Mouse (Mus musculus) E14TG2a.4 (cell line): ENCODE data around the gene Zic5.

Source experiments
- H3K27me3 ChIP-seq: 2 replicates; pipeline ENCODE4 v1.6.1; 2014; ENCODE audit warnings: low read length, control low read depth; ENCODE audit not compliant: insufficient read depth
- H3K36me3 ChIP-seq: 2 replicates; pipeline ENCODE4 v1.6.1; 2014; ENCODE audit warnings: low read length, control low read depth; ENCODE audit not compliant: insufficient read depth
- H3K4me1 ChIP-seq: replicated peaks from 2 replicates; pipeline ENCODE4 v1.6.1; 2014; ENCODE audit warnings: low read depth, low read length, control low read depth
- H3K4me3 ChIP-seq: replicated peaks from 2 replicates; pipeline ENCODE4 v1.5.1; 2014; ENCODE audit warnings: mild to moderate bottlenecking, low read length
- H3K9me3 ChIP-seq: 2 replicates; pipeline ENCODE4 v1.6.1; 2014; ENCODE audit warnings: low read length, control low read depth
- CTCF ChIP-seq: conservative IDR thresholded peaks from 2 replicates; pipeline ENCODE4 v1.5.1; 2014; ENCODE audit warnings: low read length
- NANOG ChIP-seq: IDR thresholded peaks from 2 replicates; pipeline ENCODE4 v1.6.1; 2014; ENCODE audit warnings: borderline replicate concordance, low read length, mixed read lengths
- POU5F1 ChIP-seq: IDR thresholded peaks from 2 replicates; pipeline ENCODE4 v1.6.1; 2014; ENCODE audit warnings: low read length, borderline replicate concordance

The Zic5 gene

GRCm38 (mm10) chr14:122489041-122489440 lies 23.6 kb upstream of the Zic5 start:
- Histone ChIP-seq H3K4me3 (no peak overlapping the region), H3K4me1 (peaks cover 29% of the 10 kb centered on the region), H3K36me3 (no peaks in the 10 kb centered on the region), H3K9me3 (no peaks in the 10 kb centered on the region), H3K27me3 (peaks cover 64% of the 10 kb centered on the region)
- TF ChIP-seq CTCF (no peak), NANOG (no peak), POU5F1 (no peak)

- TF ChIP-seq POU5F1 (no peak), NANOG (no peak), CTCF (no peak)
- no peak overlapping the region for H3K4me3 ChIP-seq
- H3K27me3 ChIP-seq = peaks cover 81% of the 10 kb centered on the region
- no peaks in the 10 kb centered on the region for H3K36me3 ChIP-seq
- H3K4me1 ChIP-seq = peaks cover 45% of the 10 kb centered on the region
- H3K9me3 ChIP-seq = no peaks in the 10 kb centered on the region
Measured at GRCm38 (mm10) chr14:122487366-122487765, 21.9 kb upstream of the Zic5 start.

GRCm38 (mm10) chr14:122486611-122487010 lies 21.1 kb upstream of the Zic5 start:
- Histone ChIP-seq H3K36me3 (no peaks in the 10 kb centered on the region), H3K4me3 (no peak overlapping the region), H3K27me3 (peaks cover 86% of the 10 kb centered on the region), H3K9me3 (no peaks in the 10 kb centered on the region), H3K4me1 (peaks cover 52% of the 10 kb centered on the region)
- TF ChIP-seq CTCF (no peak), POU5F1 (no peak), NANOG (no peak)

GRCm38 (mm10) chr14:122485635-122486181 lies 20.2 kb upstream of the Zic5 start:
- no peaks in the 10 kb centered on the region for H3K9me3 ChIP-seq
- peaks cover 85% of the 10 kb centered on the region for H3K27me3 ChIP-seq
- H3K36me3 ChIP-seq = 0 out of 2 replicates have a peak, but pooled peaks cover 6% of the 10 kb centered on the region
- TF ChIP-seq CTCF = no peak
- TF ChIP-seq POU5F1 = no peak
- no peak overlapping the region for H3K4me3 ChIP-seq
- H3K4me1 ChIP-seq = peaks cover 55% of the 10 kb centered on the region

- Histone ChIP-seq H3K27me3 (peaks cover 82% of the 10 kb centered on the region), H3K4me3 (no peak overlapping the region), H3K4me1 (peaks cover 59% of the 10 kb centered on the region), H3K9me3 (no peaks in the 10 kb centered on the region), H3K36me3 (peaks cover 11% of the 10 kb centered on the region)
- TF ChIP-seq NANOG (no peak), POU5F1 (no peak), CTCF (no peak)
Measured at GRCm38 (mm10) chr14:122484844-122485551, 19.5 kb upstream of the Zic5 start.

- H3K4me1 ChIP-seq = peaks cover 59% of the 10 kb centered on the region
- peaks cover 14% of the 10 kb centered on the region for H3K36me3 ChIP-seq
- peaks cover 79% of the 10 kb centered on the region for H3K27me3 ChIP-seq
- H3K9me3 ChIP-seq = no peaks in the 10 kb centered on the region
- TF ChIP-seq CTCF (no peak), POU5F1 (no peak), NANOG (no peak)
- no peak overlapping the region for H3K4me3 ChIP-seq
Measured at GRCm38 (mm10) chr14:122484458-122484843, 19.0 kb upstream of the Zic5 start.

GRCm38 (mm10) chr14:122483556-122484421 lies 18.3 kb upstream of the Zic5 start:
- Histone ChIP-seq H3K9me3 (no peaks in the 10 kb centered on the region), H3K27me3 (peaks cover 73% of the 10 kb centered on the region), H3K4me3 (0 out of 2 replicates have a peak overlapping the region, but pooled peaks have one; percentile 1), H3K4me1 (peaks cover 60% of the 10 kb centered on the region), H3K36me3 (peaks cover 16% of the 10 kb centered on the region)
- TF ChIP-seq POU5F1 (no peak), CTCF (no peak), NANOG (no peak)

GRCm38 (mm10) chr14:122483024-122483385 lies 17.5 kb upstream of the Zic5 start:
- Histone ChIP-seq H3K9me3 (no peaks in the 10 kb centered on the region), H3K4me1 (peaks cover 68% of the 10 kb centered on the region), H3K27me3 (peaks cover 79% of the 10 kb centered on the region), H3K36me3 (peaks cover 24% of the 10 kb centered on the region), H3K4me3 (peak overlapping the region; percentile 41)
- TF ChIP-seq CTCF (no peak), POU5F1 (no peak), NANOG (no peak)
